Mouse (Mus musculus) heart, embryonic 16.5 days (tissue): Measurements from ENCODE around the gene Tmem94. TPM values are rescaled to one million over a fixed set of nuclear protein-coding genes. Genes with fewer than 3 reads are reported as not detected.
A peak's percentile ranks its signal among the peaks of the same experiment; 100 is the strongest.

Experiments used
- ATAC-seq: fragments of 200-750 bp; cut with Nextera tagmentation; replicated peaks from 2 replicates; pipeline ENCODE4 v1.8.0; 2017; ENCODE audit warnings: moderate number of reproducible peaks; ENCODE audit not compliant: insufficient read depth, low FRiP score; ENCODE audit errors: extremely low read depth
- H3K27ac ChIP-seq: fragments of 300-500 bp; sonication (generic); 2 replicates; pipeline ENCODE4 v1.5.1; 2014; ENCODE audit warnings: mild to moderate bottlenecking, low read length, control low read depth, moderate library complexity
- H3K27me3 ChIP-seq: fragments of 300-500 bp; sonication (generic); 2 replicates; pipeline ENCODE4 v1.6.1; 2014; ENCODE audit warnings: low read length, mixed read lengths; ENCODE audit not compliant: control insufficient read depth, insufficient read depth
- H3K36me3 ChIP-seq: fragments of 300-500 bp; sonication (generic); 2 replicates; pipeline ENCODE4 v1.6.1; 2014; ENCODE audit not compliant: control insufficient read depth, insufficient read depth
- H3K4me1 ChIP-seq: fragments of 300-500 bp; sonication (generic); 2 replicates; pipeline ENCODE4 v1.6.1; 2014; ENCODE audit warnings: low read length, mixed read lengths; ENCODE audit not compliant: control insufficient read depth, insufficient read depth
- H3K4me2 ChIP-seq: fragments of 300-500 bp; sonication (generic); 2 replicates; pipeline ENCODE4 v1.6.1; 2014; ENCODE audit warnings: low read depth, mild to moderate bottlenecking, control low read depth, low read length
- H3K4me3 ChIP-seq: fragments of 300-500 bp; sonication (generic); 2 replicates; pipeline ENCODE4 v1.5.1; 2014; ENCODE audit warnings: mild to moderate bottlenecking, control low read depth, low read length
- H3K9ac ChIP-seq: fragments of 300-500 bp; sonication (generic); 2 replicates; pipeline ENCODE4 v1.6.1; 2014; ENCODE audit warnings: low read length, control low read depth
- H3K9me3 ChIP-seq: fragments of 300-500 bp; sonication (generic); replicated peaks from 2 replicates; pipeline ENCODE4 v1.6.1; 2016; ENCODE audit warnings: low read length; ENCODE audit not compliant: control insufficient read depth
- WGBS: fragments of 180-500 bp; shearing (Covaris S2); extraction: QIAGEN DNeasy Blood & Tissue Kit; methylation state at CpG from one replicate; pipeline ENCODE4 v1.1.7; 2014; 5-methylcytosine and 5-hydroxymethylcytosine counted together
- polyA plus RNA-seq: library from polyadenylated mRNA; unstranded; fragments of >200 nt; fragmentation: Nextera tagmentation; extraction: Ambion mirVana; gene quantifications from 2 replicates; pipeline ENCODE4 v1.2.1, GENCODE M21; 2015

The Tmem94 gene
- polyA plus RNA-seq, 1 experiment from 2014 or later = 36.8 TPM

- peak overlapping the region; percentile 58 for H3K27ac ChIP-seq
- no peak overlapping the region for H3K4me2 ChIP-seq
- H3K9me3 ChIP-seq = no peaks in the 10 kb centered on the region
- WGBS = 36% methylated on average over 4 of the region's 4 CpGs
- no peak for ATAC-seq
- no peaks in the 10 kb centered on the region for H3K27me3 ChIP-seq
- no peaks in the 10 kb centered on the region for H3K36me3 ChIP-seq
- no peak overlapping the region; the same call in 1 of the 2 replicates for H3K9ac ChIP-seq
- no peak overlapping the region for H3K4me3 ChIP-seq
- H3K4me1 ChIP-seq = peaks cover 58% of the 10 kb centered on the region
Measured at GRCm38 (mm10) chr11:115838895-115839311, 73.7 kb downstream of the Tmem94 start.

DNA sequence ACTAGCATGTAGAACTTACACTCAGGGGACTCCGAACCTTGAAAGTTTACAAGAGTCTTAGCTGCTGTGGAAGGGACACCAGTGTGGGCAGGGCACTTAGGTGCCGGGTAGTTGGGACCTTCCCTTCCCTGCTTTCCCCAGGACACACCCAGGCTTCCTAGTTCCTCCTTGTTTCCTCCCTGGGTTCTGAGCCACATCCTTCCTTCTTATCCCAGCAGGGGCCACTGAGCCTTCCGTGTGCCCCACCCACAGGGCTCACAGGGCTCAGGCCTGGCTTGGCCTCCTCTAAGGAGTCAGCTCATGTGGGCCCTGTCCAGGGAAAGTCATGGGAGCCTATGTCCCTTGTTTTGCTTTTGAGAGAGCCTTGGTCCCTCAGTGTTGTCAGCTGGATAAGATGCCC is 74.5 kb downstream of the Tmem94 start:
- WGBS = 59% methylated on average over 3 of the region's 3 CpGs
- Histone ChIP-seq H3K4me1 (peaks cover 58% of the 10 kb centered on the region), H3K4me2 (no peak overlapping the region), H3K9ac (peak overlapping the region; percentile 36; the same call in 1 of the 2 replicates), H3K36me3 (no peaks in the 10 kb centered on the region; the same call in 1 of the 2 replicates), H3K4me3 (no peak overlapping the region), H3K27me3 (no peaks in the 10 kb centered on the region), H3K9me3 (no peaks in the 10 kb centered on the region), H3K27ac (peak overlapping the region; percentile 58)
- no peak for ATAC-seq

DNA sequence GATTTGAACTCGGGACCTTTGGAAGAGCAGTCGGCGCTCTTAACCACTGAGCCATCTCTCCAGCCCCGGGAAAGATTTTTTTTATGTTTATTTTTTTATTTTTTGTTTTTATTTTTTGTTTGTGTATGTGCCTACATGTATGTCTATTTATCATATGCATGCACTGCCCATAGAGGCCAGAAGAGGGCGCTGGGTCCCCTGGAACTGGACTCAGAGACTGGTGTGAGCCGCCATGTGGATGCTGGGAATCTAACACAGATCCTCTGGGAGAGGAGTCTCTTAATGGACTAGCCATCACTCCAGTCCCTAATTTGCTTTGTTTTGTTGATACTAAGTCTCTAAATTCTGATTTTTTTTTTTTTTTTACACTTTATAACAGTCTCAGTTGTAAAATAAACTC is 75.8 kb downstream of the Tmem94 start:
- Histone ChIP-seq H3K4me2 (no peak overlapping the region), H3K27ac (peak overlapping the region; percentile 94), H3K9ac (no peak overlapping the region), H3K27me3 (no peaks in the 10 kb centered on the region), H3K36me3 (peaks cover 10% of the 10 kb centered on the region), H3K4me3 (no peak overlapping the region), H3K9me3 (no peaks in the 10 kb centered on the region; the same call in 1 of the 2 replicates), H3K4me1 (peaks cover 58% of the 10 kb centered on the region)
- ATAC-seq = no peak
- 83% methylated on average over 6 of the region's 6 CpGs for WGBS

- H3K4me1 ChIP-seq = peaks cover 54% of the 10 kb centered on the region
- peak overlapping the region; percentile 94 for H3K27ac ChIP-seq
- ATAC-seq = peak; percentile 87
- no peaks in the 10 kb centered on the region for H3K27me3 ChIP-seq
- H3K9me3 ChIP-seq = no peaks in the 10 kb centered on the region; the same call in 1 of the 2 replicates
- peak overlapping the region; percentile 35; the same call in 1 of the 2 replicates for H3K9ac ChIP-seq
- H3K4me3 ChIP-seq = no peak overlapping the region
- 10% methylated on average over 6 of the region's 6 CpGs for WGBS
- H3K36me3 ChIP-seq = peaks cover 12% of the 10 kb centered on the region
- H3K4me2 ChIP-seq = peak overlapping the region; percentile 27
Measured at GRCm38 (mm10) chr11:115841961-115842550, 76.8 kb downstream of the Tmem94 start.

- H3K27me3 ChIP-seq = no peaks in the 10 kb centered on the region
- H3K4me3 ChIP-seq = no peak overlapping the region
- peak overlapping the region; percentile 33; the same call in 1 of the 2 replicates for H3K9ac ChIP-seq
- peaks cover 46% of the 10 kb centered on the region for H3K4me1 ChIP-seq
- H3K27ac ChIP-seq = peak overlapping the region; percentile 94
- H3K36me3 ChIP-seq = peaks cover 16% of the 10 kb centered on the region
- no peak for ATAC-seq
- no peak overlapping the region for H3K4me2 ChIP-seq
- WGBS = 73% methylated on average over 14 of the region's 14 CpGs
- no peaks in the 10 kb centered on the region; the same call in 1 of the 2 replicates for H3K9me3 ChIP-seq
Measured at GRCm38 (mm10) chr11:115843141-115843890, 78.1 kb downstream of the Tmem94 start.

GRCm38 (mm10) chr11:115843891-115844239 is 78.6 kb downstream of the Tmem94 start:
- Histone ChIP-seq H3K27me3 (no peaks in the 10 kb centered on the region), H3K4me3 (no peak overlapping the region), H3K36me3 (peaks cover 16% of the 10 kb centered on the region), H3K4me1 (peaks cover 43% of the 10 kb centered on the region), H3K9me3 (no peaks in the 10 kb centered on the region; the same call in 1 of the 2 replicates), H3K27ac (no peak overlapping the region; the same call in none of the 2 replicates), H3K9ac (no peak overlapping the region), H3K4me2 (no peak overlapping the region)
- 89% methylated on average over 5 of the region's 5 CpGs for WGBS
- ATAC-seq = no peak

DNA sequence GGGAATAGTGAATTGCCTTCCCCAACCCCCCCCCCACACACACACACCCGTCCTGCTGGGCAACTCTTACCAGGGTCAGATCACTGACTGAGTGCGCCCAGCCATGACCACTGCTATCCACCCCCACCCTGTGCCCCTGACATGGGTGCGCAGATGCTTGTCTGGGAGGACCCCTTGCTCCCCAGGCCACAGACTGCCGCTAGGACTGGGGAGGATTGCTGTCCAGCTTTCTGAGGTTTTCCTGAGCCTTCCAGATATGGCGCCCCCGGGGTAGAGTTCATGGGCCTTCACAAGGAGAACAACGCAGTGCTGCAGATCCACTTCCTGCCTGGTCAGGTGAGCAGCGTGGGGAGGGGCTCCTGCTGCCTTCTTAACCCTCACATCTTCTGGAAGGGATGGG is 79.0 kb downstream of the Tmem94 start:
- Histone ChIP-seq H3K27me3 (no peaks in the 10 kb centered on the region), H3K9me3 (no peaks in the 10 kb centered on the region; the same call in 1 of the 2 replicates), H3K4me1 (peaks cover 39% of the 10 kb centered on the region), H3K36me3 (peaks cover 18% of the 10 kb centered on the region), H3K9ac (no peak overlapping the region), H3K4me2 (no peak overlapping the region), H3K4me3 (no peak overlapping the region), H3K27ac (no peak overlapping the region)
- 77% methylated on average over 8 of the region's 8 CpGs for WGBS
- no peak for ATAC-seq

DNA sequence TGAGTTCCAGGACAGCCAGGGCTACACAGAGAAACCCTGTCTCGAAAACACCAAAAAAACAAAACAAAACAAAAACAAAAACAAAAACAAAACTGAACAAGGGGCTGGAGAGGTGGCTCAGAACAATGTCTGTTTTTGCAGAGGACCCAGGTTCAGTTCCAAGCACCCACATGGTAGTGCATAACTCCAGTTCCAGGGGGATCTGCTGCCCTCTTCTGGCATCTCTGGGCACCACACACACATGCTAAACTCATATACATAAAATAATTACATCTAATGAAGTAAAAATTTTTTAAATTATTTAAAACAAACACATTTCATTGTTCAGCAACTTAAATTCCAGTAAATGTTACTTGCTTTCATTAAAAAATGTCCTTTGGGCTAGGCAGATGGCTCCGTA is 80.6 kb downstream of the Tmem94 start:
- no peak for ATAC-seq

More for the DNA sequence above, 80.6 kb downstream of the Tmem94 start:
- no peak overlapping the region for H3K4me3 ChIP-seq
- H3K4me1 ChIP-seq = peaks cover 26% of the 10 kb centered on the region
- no peaks in the 10 kb centered on the region for H3K27me3 ChIP-seq
- H3K27ac ChIP-seq = no peak overlapping the region
- peaks cover 27% of the 10 kb centered on the region for H3K36me3 ChIP-seq
- no peaks in the 10 kb centered on the region; the same call in 1 of the 2 replicates for H3K9me3 ChIP-seq
- H3K4me2 ChIP-seq = no peak overlapping the region
- no peak overlapping the region for H3K9ac ChIP-seq
- WGBS = 96% methylated on average over 2 of the region's 2 CpGs
